Mouse (Mus musculus): ENCODE results near the gene Gpr87.
"Not testable (repeated sequence)": the region's sequence is repeated elsewhere in the genome, so short reads cannot be mapped to it uniquely, and the experiment has no call there.

Gene Gpr87

DNA sequence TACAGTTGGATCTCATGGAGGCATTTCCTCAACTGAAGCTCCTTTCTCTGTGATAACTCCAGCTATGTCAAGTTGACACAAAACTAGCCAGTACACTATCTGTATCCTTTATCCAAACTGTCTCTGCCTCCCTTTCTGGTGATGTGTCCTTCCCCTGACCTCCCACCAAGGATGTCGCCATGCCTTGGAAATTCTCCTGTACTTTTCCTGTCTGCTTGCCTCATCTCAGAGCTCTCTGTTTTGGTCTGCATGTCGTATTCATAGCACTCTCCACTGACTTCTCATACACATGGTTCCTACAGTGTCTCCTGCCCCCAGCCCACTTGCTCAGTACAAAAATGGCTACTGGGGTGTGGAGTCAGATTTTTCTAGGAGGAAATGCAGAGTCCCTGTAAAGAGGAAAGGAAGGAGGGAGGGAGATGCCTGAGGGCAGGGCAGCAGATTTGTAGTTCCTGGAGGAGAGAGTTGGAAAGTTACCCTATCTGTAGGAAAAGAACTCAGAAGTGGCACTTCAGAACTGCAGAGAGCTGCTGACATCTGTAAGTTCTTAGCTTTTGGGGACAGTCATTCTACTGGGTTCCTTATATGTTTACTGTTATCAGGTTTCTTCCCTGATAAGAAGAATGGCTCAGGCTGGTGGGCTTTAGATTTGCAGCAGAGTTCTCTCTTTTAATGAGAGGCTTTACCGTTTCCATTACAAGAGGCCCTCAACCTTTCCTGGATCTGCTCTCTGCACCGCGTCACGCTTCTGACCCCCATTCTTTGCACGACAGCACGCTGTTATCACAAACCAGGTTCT lies 53.2 kb downstream of the Gpr87 start:
- in situ Hi-C loops (cut with MboI, MseI): no loop called here

GRCm38 (mm10) chr3:59140941-59141340 lies 54.0 kb downstream of the Gpr87 start:
- in situ Hi-C loops (cut with MboI, MseI): not testable (repeated sequence)

GRCm38 (mm10) chr3:59140115-59140514 lies 54.8 kb downstream of the Gpr87 start:
- in situ Hi-C loops (cut with MboI, MseI): no loop called here

GRCm38 (mm10) chr3:59139651-59140051 lies 55.3 kb downstream of the Gpr87 start:
- in situ Hi-C loops (cut with MboI, MseI): no loop called here

- in situ Hi-C loops (cut with MboI, MseI): no loop called here
Observed at GRCm38 (mm10) chr3:59138946-59139468, 55.9 kb downstream of the Gpr87 start.

DNA sequence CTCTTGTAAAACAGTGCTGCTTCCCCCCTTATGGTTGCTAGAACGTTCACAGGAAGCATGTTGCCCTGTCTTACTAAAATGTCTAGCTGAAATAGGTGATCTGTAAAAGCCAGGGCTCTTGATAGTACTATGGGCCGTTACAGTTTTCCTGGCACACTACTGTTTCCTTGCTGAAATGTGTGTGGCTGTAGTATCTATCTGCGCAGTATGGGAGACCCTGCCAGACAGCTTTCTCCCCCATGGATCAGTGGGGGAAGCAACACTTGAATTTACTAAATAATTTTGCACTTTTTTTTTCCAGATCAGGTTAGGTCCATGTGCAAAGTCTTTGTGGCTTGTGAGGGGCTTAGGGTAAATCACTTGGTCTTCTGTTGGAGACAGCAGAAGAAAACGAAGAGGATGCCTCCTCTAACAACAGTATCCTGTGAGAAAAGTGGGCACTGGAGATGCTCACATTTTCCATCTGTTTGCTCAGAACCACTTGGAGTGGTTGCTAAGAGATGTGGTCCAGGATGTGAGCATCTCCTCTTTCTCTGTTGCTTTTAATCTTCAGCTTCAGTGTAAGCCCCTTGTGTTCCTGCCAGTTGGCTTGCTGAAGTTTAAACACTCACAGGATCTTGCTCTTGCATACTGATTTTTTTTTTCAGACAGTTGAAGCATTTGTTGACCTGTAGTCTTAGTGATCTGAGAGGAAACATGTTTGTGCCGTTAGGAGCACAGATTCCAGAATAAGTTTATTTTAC lies 58.8 kb downstream of the Gpr87 start:
- in situ Hi-C loops (cut with MboI, MseI): no loop called here

- in situ Hi-C loops (cut with MboI, MseI): no loop called here
Observed at GRCm38 (mm10) chr3:59133189-59133588, 61.7 kb downstream of the Gpr87 start.

DNA sequence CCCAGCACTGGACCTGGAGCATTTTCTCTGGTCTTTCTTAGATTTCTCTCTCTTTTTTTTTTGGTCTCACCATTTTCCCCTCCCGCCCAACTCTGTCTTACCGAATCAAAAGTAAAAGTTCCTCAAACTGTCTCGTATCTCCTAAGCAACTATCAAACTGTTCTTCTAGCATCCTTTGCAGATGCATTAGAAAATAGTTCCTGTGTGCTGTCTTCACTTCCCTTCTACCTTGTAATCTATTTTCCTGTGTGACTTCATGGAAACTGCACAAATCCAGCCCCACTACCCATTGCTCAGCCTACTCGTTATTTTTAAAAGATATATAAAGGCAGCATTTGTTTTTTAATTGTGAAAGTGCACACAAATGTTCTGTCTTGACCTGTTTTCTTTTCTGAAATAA lies 62.9 kb downstream of the Gpr87 start:
- in situ Hi-C loops (cut with MboI, MseI): no loop called here

- in situ Hi-C loops (cut with MboI, MseI): no loop called here
Observed at GRCm38 (mm10) chr3:59131081-59131480, 63.8 kb downstream of the Gpr87 start.

GRCm38 (mm10) chr3:59130431-59130830 lies 64.5 kb downstream of the Gpr87 start:
- in situ Hi-C loops (cut with MboI, MseI): no loop called here

DNA sequence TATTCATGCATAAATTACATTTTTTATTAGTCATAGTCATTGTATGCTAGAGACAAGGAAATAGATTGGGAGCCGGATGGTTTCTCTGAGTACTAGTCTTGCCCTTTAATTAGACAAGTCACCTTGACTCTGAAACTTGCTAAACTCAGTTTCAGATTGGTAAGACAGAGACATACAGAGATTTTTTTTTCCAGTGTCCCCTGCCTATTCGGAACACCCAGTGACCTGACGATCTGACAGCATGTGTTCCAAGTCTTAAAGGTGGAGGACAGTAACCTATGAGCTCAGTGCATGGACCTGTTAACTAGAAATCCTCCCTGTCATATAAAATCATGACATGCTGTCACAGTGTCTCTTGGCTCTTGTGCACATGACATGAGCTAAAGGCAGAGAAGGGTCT lies 65.4 kb downstream of the Gpr87 start:
- in situ Hi-C loops (cut with MboI, MseI): no loop called here
